Mouse (Mus musculus) limb, embryonic 13.5 days (tissue): ENCODE data around the gene Slc2a5. TPM values are rescaled to one million over a fixed set of nuclear protein-coding genes. Genes with fewer than 3 reads are reported as not detected.

Experiments used
- ATAC-seq: fragments of 200-750 bp; cut with Nextera tagmentation; 2 replicates; pipeline ENCODE4 v1.8.0; 2017; ENCODE audit warnings: low read depth, moderate number of reproducible peaks, moderate TSS enrichment; ENCODE audit not compliant: low FRiP score
- H3K27ac ChIP-seq: fragments of 300-500 bp; sonication (generic); 2 replicates; pipeline ENCODE4 v1.5.1; 2015; ENCODE audit warnings: inconsistent platforms, mild to moderate bottlenecking, moderate library complexity
- H3K27me3 ChIP-seq: fragments of 300-500 bp; sonication (generic); 2 replicates; pipeline ENCODE4 v1.6.1; 2015; ENCODE audit warnings: mild to moderate bottlenecking, inconsistent platforms
- H3K36me3 ChIP-seq: fragments of 300-500 bp; sonication (generic); 2 replicates; pipeline ENCODE4 v1.6.1; 2015; ENCODE audit warnings: inconsistent platforms, mild to moderate bottlenecking, moderate library complexity
- H3K4me1 ChIP-seq: fragments of 300-500 bp; sonication (generic); 2 replicates; pipeline ENCODE4 v1.6.1; 2015; ENCODE audit warnings: inconsistent platforms
- H3K4me2 ChIP-seq: fragments of 300-500 bp; sonication (generic); replicated peaks from 2 replicates; pipeline ENCODE4 v1.6.1; 2015; ENCODE audit warnings: inconsistent platforms, mild to moderate bottlenecking, moderate library complexity
- H3K4me3 ChIP-seq: fragments of 300-500 bp; sonication (generic); 2 replicates; pipeline ENCODE4 v1.5.1; 2015; ENCODE audit warnings: moderate library complexity, mild to moderate bottlenecking, inconsistent platforms
- H3K9ac ChIP-seq: fragments of 300-500 bp; sonication (generic); 2 replicates; pipeline ENCODE4 v1.6.1; 2015; ENCODE audit warnings: mild to moderate bottlenecking, inconsistent platforms
- H3K9me3 ChIP-seq: fragments of 300-500 bp; sonication (generic); 2 replicates; pipeline ENCODE4 v1.6.1; 2016; ENCODE audit warnings: inconsistent platforms
- WGBS: fragments of 180-500 bp; shearing (Covaris S2); methylation state at CpG from one replicate; pipeline ENCODE4 v1.1.7; 2015; 5-methylcytosine and 5-hydroxymethylcytosine counted together
- polyA plus RNA-seq: library from polyadenylated mRNA; unstranded; fragments of >200 nt; fragmentation: Nextera tagmentation; extraction: Ambion mirVana; gene quantifications from 2 replicates; pipeline ENCODE4 v1.2.1, GENCODE M21; 2015

The Slc2a5 gene
- polyA plus RNA-seq, 1 experiment from 2014 or later: 2.2 TPM

GRCm38 (mm10) chr4:150087890-150088530 lies 31.1 kb upstream of the Slc2a5 start:
- no peak for ATAC-seq
- Histone ChIP-seq H3K36me3 (no peaks in the 10 kb centered on the region), H3K9ac (peak overlapping the region; percentile 74), H3K27me3 (peaks cover 29% of the 10 kb centered on the region), H3K27ac (no peak overlapping the region), H3K4me2 (peak overlapping the region; percentile 90), H3K4me1 (peaks cover 17% of the 10 kb centered on the region), H3K9me3 (no peaks in the 10 kb centered on the region), H3K4me3 (peak overlapping the region; percentile 54)
- 18% methylated on average over 29 of the region's 29 CpGs for WGBS

GRCm38 (mm10) chr4:150089121-150089520 lies 30.0 kb upstream of the Slc2a5 start:
- peaks cover 26% of the 10 kb centered on the region for H3K4me1 ChIP-seq
- no peak overlapping the region for H3K4me3 ChIP-seq
- H3K27ac ChIP-seq: no peak overlapping the region
- WGBS: 62% methylated on average over 10 of the region's 10 CpGs
- peaks cover 29% of the 10 kb centered on the region for H3K27me3 ChIP-seq
- ATAC-seq: no peak
- peak overlapping the region; percentile 90; the same call in 1 of the 2 replicates for H3K4me2 ChIP-seq
- H3K9ac ChIP-seq: no peak overlapping the region
- no peaks in the 10 kb centered on the region for H3K36me3 ChIP-seq
- H3K9me3 ChIP-seq: no peaks in the 10 kb centered on the region

GRCm38 (mm10) chr4:150091887-150092582 lies 27.0 kb upstream of the Slc2a5 start:
- no peaks in the 10 kb centered on the region for H3K36me3 ChIP-seq
- H3K9ac ChIP-seq: no peak overlapping the region
- H3K27ac ChIP-seq: no peak overlapping the region
- 83% methylated on average over 18 of the region's 18 CpGs for WGBS
- H3K27me3 ChIP-seq: peaks cover 29% of the 10 kb centered on the region
- H3K9me3 ChIP-seq: no peaks in the 10 kb centered on the region
- no peak overlapping the region for H3K4me2 ChIP-seq
- ATAC-seq: no peak
- H3K4me3 ChIP-seq: no peak overlapping the region
- peaks cover 31% of the 10 kb centered on the region for H3K4me1 ChIP-seq

GRCm38 (mm10) chr4:150092583-150092902 lies 26.5 kb upstream of the Slc2a5 start:
- Histone ChIP-seq H3K4me2 (no peak overlapping the region), H3K27me3 (peaks cover 29% of the 10 kb centered on the region), H3K36me3 (no peaks in the 10 kb centered on the region), H3K9ac (no peak overlapping the region), H3K27ac (no peak overlapping the region), H3K4me1 (peaks cover 30% of the 10 kb centered on the region), H3K9me3 (no peaks in the 10 kb centered on the region), H3K4me3 (no peak overlapping the region)
- ATAC-seq: no peak
- 62% methylated on average over 3 of the region's 3 CpGs for WGBS

- Histone ChIP-seq H3K36me3 (no peaks in the 10 kb centered on the region), H3K4me2 (no peak overlapping the region), H3K27ac (no peak overlapping the region; the same call in 1 of the 2 replicates), H3K9ac (no peak overlapping the region), H3K9me3 (no peaks in the 10 kb centered on the region), H3K4me3 (no peak overlapping the region), H3K27me3 (peaks cover 23% of the 10 kb centered on the region), H3K4me1 (peaks cover 21% of the 10 kb centered on the region)
- 39% methylated on average over 12 of the region's 12 CpGs for WGBS
- ATAC-seq: no peak
Observed at GRCm38 (mm10) chr4:150093560-150094462, 25.3 kb upstream of the Slc2a5 start.

- no peak for ATAC-seq
- Histone ChIP-seq H3K4me3 (no peak overlapping the region), H3K9ac (no peak overlapping the region), H3K4me2 (no peak overlapping the region), H3K4me1 (peaks cover 17% of the 10 kb centered on the region), H3K27me3 (peaks cover 21% of the 10 kb centered on the region), H3K9me3 (no peaks in the 10 kb centered on the region), H3K27ac (no peak overlapping the region; the same call in 1 of the 2 replicates), H3K36me3 (no peaks in the 10 kb centered on the region)
- WGBS: 53% methylated on average over 5 of the region's 5 CpGs
Observed at GRCm38 (mm10) chr4:150094463-150094789, 24.7 kb upstream of the Slc2a5 start.

- H3K9ac ChIP-seq: no peak overlapping the region
- 73% methylated on average over 7 of the region's 7 CpGs for WGBS
- no peaks in the 10 kb centered on the region for H3K36me3 ChIP-seq
- H3K27ac ChIP-seq: no peak overlapping the region
- H3K4me2 ChIP-seq: no peak overlapping the region
- ATAC-seq: no peak
- H3K27me3 ChIP-seq: peaks cover 25% of the 10 kb centered on the region
- H3K4me1 ChIP-seq: peaks cover 17% of the 10 kb centered on the region
- H3K9me3 ChIP-seq: no peaks in the 10 kb centered on the region
- H3K4me3 ChIP-seq: no peak overlapping the region
Observed at GRCm38 (mm10) chr4:150096309-150096708, 22.8 kb upstream of the Slc2a5 start.

- H3K4me3 ChIP-seq: no peak overlapping the region
- no peak overlapping the region for H3K9ac ChIP-seq
- no peak for ATAC-seq
- peaks cover 17% of the 10 kb centered on the region for H3K27me3 ChIP-seq
- peaks cover 17% of the 10 kb centered on the region for H3K4me1 ChIP-seq
- no peak overlapping the region for H3K27ac ChIP-seq
- no peak overlapping the region for H3K4me2 ChIP-seq
- no peaks in the 10 kb centered on the region for H3K9me3 ChIP-seq
- H3K36me3 ChIP-seq: peaks cover 6% of the 10 kb centered on the region
- 72% methylated on average over 4 of the region's 4 CpGs for WGBS
Observed at GRCm38 (mm10) chr4:150097847-150098246, 21.2 kb upstream of the Slc2a5 start.

- Histone ChIP-seq H3K4me2 (no peak overlapping the region), H3K4me1 (peaks cover 11% of the 10 kb centered on the region), H3K9me3 (no peaks in the 10 kb centered on the region), H3K27ac (no peak overlapping the region), H3K36me3 (peaks cover 8% of the 10 kb centered on the region), H3K4me3 (no peak overlapping the region), H3K27me3 (peaks cover 17% of the 10 kb centered on the region), H3K9ac (no peak overlapping the region)
- 20% methylated on average over 10 of the region's 10 CpGs for WGBS
- ATAC-seq: no peak
Observed at GRCm38 (mm10) chr4:150098880-150099279, 20.2 kb upstream of the Slc2a5 start.

- Histone ChIP-seq H3K27ac (no peak overlapping the region), H3K9ac (no peak overlapping the region), H3K27me3 (peaks cover 17% of the 10 kb centered on the region), H3K4me1 (peaks cover 4% of the 10 kb centered on the region; the same call in 1 of the 2 replicates), H3K9me3 (no peaks in the 10 kb centered on the region), H3K36me3 (peaks cover 8% of the 10 kb centered on the region), H3K4me3 (no peak overlapping the region), H3K4me2 (no peak overlapping the region)
- WGBS: 85% methylated on average over 7 of the region's 7 CpGs
- no peak for ATAC-seq
Observed at GRCm38 (mm10) chr4:150102822-150103221, 16.3 kb upstream of the Slc2a5 start.

- 44% methylated on average over 7 of the region's 7 CpGs for WGBS
- Histone ChIP-seq H3K27me3 (0 out of 2 replicates have a peak, but pooled peaks cover 3% of the 10 kb centered on the region), H3K9ac (no peak overlapping the region), H3K4me3 (no peak overlapping the region), H3K4me1 (peaks cover 4% of the 10 kb centered on the region; the same call in 1 of the 2 replicates), H3K4me2 (no peak overlapping the region), H3K27ac (no peak overlapping the region), H3K36me3 (peaks cover 8% of the 10 kb centered on the region), H3K9me3 (no peaks in the 10 kb centered on the region)
- no peak for ATAC-seq
Observed at GRCm38 (mm10) chr4:150105671-150106070, 13.4 kb upstream of the Slc2a5 start.

GRCm38 (mm10) chr4:150106637-150107036 lies 12.4 kb upstream of the Slc2a5 start:
- Histone ChIP-seq H3K4me2 (no peak overlapping the region), H3K4me3 (no peak overlapping the region), H3K36me3 (peaks cover 8% of the 10 kb centered on the region), H3K27me3 (no peaks in the 10 kb centered on the region), H3K4me1 (peaks cover 4% of the 10 kb centered on the region; the same call in 1 of the 2 replicates), H3K27ac (no peak overlapping the region), H3K9me3 (no peaks in the 10 kb centered on the region), H3K9ac (no peak overlapping the region; the same call in 1 of the 2 replicates)
- no peak for ATAC-seq
- WGBS: 68% methylated on average over 5 of the region's 5 CpGs
